Comparison of ENCODE assay signal across 8 mouse cellular contexts in the genomic region with DNA sequence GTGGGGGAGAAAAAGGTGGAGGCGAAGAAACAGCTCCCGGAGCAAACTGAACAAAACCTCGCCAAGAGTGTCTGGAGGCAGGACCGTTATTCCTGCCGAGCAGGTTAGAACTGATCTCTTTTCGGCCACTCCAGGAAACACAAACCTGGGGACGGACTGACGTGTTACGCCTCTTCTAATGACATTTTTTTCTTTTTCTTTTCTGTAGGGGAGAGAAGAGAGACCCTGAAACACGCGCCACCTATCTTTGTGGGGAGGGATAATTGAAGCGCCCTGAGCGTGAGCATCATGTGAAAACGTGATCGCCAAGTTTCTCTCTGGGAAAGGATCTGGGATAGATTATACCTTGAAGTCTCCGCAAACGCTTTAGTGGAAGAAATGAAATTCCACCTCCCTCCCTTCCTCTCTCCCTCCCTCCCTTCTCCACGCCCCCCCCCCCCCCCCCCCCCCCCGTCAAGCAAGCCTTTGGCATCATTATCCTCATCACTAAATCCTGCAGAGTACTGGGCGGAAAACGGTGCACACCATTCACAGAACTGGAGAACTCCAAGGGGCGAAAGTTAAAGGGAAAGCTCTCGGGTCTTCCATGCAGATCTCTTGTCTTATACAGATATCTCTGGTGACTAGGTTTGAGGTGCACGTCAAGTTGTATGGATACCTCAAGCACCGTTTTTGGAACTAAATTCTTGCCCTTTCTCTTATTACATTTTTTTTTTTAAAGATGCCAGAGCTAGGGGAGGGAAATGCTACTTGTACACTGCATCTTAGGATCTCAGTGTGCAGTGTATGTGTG. TPM values are rescaled to one million over a fixed set of nuclear protein-coding genes. Genes with fewer than 3 reads are reported as not detected.
DNase-seq lines count a peak whose midpoint lies in the region; ATAC-seq and TF ChIP-seq lines count a peak whose summit lies in the region.

No protein-coding gene starts in this region.

- peak; percentile 28; the same call in 1 of the 2 replicates for TF ChIP-seq POLR2A in olfactory bulb, adult 2 months (IDR thresholded peaks at IDR 0.05; ENCODE audit: insufficient read depth, low read depth, low read length)

- H3K27me3 ChIP-seq in embryonic facial prominence, embryonic 15.5 days: peaks cover 3% of the 10 kb centered on the region; the same call in 1 of the 2 replicates
- H3K27me3 ChIP-seq in heart, embryonic 15.5 days: no peaks in the 10 kb centered on the region

- peak overlapping the region; percentile 89 for H3K27ac ChIP-seq in embryonic facial prominence, embryonic 15.5 days (replicated peaks)
- H3K27ac ChIP-seq in heart, embryonic 15.5 days: peak overlapping the region; percentile 96
- H3K27ac ChIP-seq in olfactory bulb, adult 2 months (ENCODE audit: insufficient read depth, low read depth, low read length): peak overlapping the region; percentile 97

- peak; percentile 82 to 90 for DNase-seq in right cerebral cortex, postnatal 10 days (ENCODE audit: low spot score in 2 of 2)
- DNase-seq in right cerebral cortex, postnatal 25 days: no peak
- DNase-seq in kidney, postnatal 10 days: peak; percentile 65
- DNase-seq in lung, postnatal 10 days: peak; percentile 79
- no peak for DNase-seq in cerebellum, postnatal 4 days (ENCODE audit: low spot score in 2 of 2)

- H3K4me3 ChIP-seq in embryonic facial prominence, embryonic 15.5 days (replicated peaks): peak overlapping the region; percentile 66
- peak overlapping the region; percentile 72 for H3K4me3 ChIP-seq in heart, embryonic 15.5 days
- peak overlapping the region; percentile 81 for H3K4me3 ChIP-seq in olfactory bulb, adult 2 months (ENCODE audit: insufficient read depth, low read depth, low read length)

- ATAC-seq in embryonic facial prominence, embryonic 15.5 days (ENCODE audit: insufficient number of reproducible peaks, low FRiP score, low TSS enrichment, low read depth): peak; percentile 53; the same call in 1 of the 2 replicates
- ATAC-seq in heart, embryonic 15.5 days (replicated peaks; ENCODE audit: insufficient number of reproducible peaks, insufficient read depth, low FRiP score, low read depth): no peak

- H3K9me3 ChIP-seq in embryonic facial prominence, embryonic 15.5 days (replicated peaks): no peaks in the 10 kb centered on the region
- no peaks in the 10 kb centered on the region for H3K9me3 ChIP-seq in heart, embryonic 15.5 days (replicated peaks)

- H3K36me3 ChIP-seq in embryonic facial prominence, embryonic 15.5 days: no peaks in the 10 kb centered on the region
- no peaks in the 10 kb centered on the region for H3K36me3 ChIP-seq in heart, embryonic 15.5 days

- TF ChIP-seq CTCF in olfactory bulb, adult 2 months (IDR thresholded peaks at IDR 0.05; ENCODE audit: insufficient read depth, low read depth, low read length): peak; percentile 26; the same call in 1 of the 2 replicates

- H3K4me2 ChIP-seq in embryonic facial prominence, embryonic 15.5 days (replicated peaks): peak overlapping the region; percentile 56
- H3K4me2 ChIP-seq in heart, embryonic 15.5 days: peak overlapping the region; percentile 70

- under 1% methylated on average over 23 of the region's 25 CpGs for WGBS in embryonic facial prominence, embryonic 15.5 days
- WGBS in heart, embryonic 15.5 days: 2% methylated on average over 23 of the region's 25 CpGs
- under 1% methylated on average over 23 of the region's 25 CpGs for WGBS in olfactory bulb, adult 2 months

- peaks cover 5% of the 10 kb centered on the region; the same call in 1 of the 2 replicates for H3K4me1 ChIP-seq in embryonic facial prominence, embryonic 15.5 days
- peaks cover 17% of the 10 kb centered on the region for H3K4me1 ChIP-seq in heart, embryonic 15.5 days (replicated peaks)
- H3K4me1 ChIP-seq in olfactory bulb, adult 2 months (ENCODE audit: control insufficient read depth, insufficient read depth, low read length): peaks cover 1% of the 10 kb centered on the region; the same call in 1 of the 2 replicates

- peak overlapping the region; percentile 54 for H3K9ac ChIP-seq in embryonic facial prominence, embryonic 15.5 days
- H3K9ac ChIP-seq in heart, embryonic 15.5 days: peak overlapping the region; percentile 63

RNA-seq across cellular contexts. Expression of a gene that starts 4.1 kb away (rescaled TPM):
- polyA plus RNA-seq in embryonic facial prominence, embryonic 15.5 days (2015; fragmentation: Nextera tagmentation; extraction: Ambion mirVana): 69.8 and 71.2 TPM in 2 replicates
- polyA plus RNA-seq in heart, embryonic 15.5 days (2015; fragmentation: Nextera tagmentation; extraction: Ambion mirVana): 21.4 and 28.7 TPM in 2 replicates
- polyA plus RNA-seq in olfactory bulb, adult 2 months (2012; ENCODE audit: insufficient read depth, insufficient read length, low replicate concordance, missing spikeins): 125 and 1,127 TPM in 2 replicates

Comparison
In these comparisons a context has a peak if more than half of its experiments do, and no peak if none do; other contexts are left out.
1. DNase-seq: peak in right cerebral cortex, postnatal 10 days (2 of 2), kidney, postnatal 10 days (single experiment) and lung, postnatal 10 days (single experiment); none in right cerebral cortex, postnatal 25 days (single experiment) and cerebellum, postnatal 4 days (0 of 2).
2. Peak in every context shown above with its lines, with median percentiles within 50 percentile points of each other: H3K27ac ChIP-seq and H3K4me3 ChIP-seq.